Mouse (Mus musculus): Measurements from ENCODE around the gene Sub1.

The Sub1 gene

DNA sequence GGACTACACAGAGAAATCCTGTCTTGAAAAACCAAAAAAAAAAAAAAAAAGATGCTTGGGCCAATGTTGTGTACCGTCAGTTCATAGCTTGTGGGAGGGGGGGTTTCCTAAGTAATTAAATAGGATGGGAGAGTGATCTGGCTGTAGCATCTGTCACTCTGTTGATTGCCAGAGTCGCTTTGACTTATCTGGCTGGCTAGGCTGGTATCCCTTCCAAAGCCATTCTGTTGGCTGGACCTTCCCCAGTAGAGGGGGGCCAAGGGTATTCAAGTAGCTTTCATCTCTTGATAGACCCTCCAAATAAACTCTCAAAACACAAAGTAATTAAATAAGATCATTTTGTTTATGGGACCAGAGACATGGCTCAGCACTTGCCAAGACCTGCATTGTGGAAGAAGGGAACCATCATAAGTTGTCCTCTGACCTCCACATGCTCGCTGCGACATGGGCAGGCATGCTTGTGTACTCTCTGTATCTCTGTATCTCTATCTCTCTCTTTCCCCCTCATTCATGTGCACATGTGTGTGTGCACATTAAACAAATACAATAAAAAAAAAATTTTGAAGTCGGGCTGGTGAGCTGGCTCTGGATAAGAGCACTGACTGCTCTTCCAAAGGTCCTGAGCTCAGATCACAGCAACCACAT lies 31.5 kb downstream of the Sub1 start:
- no peak for DNase-seq (ENCODE audit: low spot score in 2 of 2)

DNA sequence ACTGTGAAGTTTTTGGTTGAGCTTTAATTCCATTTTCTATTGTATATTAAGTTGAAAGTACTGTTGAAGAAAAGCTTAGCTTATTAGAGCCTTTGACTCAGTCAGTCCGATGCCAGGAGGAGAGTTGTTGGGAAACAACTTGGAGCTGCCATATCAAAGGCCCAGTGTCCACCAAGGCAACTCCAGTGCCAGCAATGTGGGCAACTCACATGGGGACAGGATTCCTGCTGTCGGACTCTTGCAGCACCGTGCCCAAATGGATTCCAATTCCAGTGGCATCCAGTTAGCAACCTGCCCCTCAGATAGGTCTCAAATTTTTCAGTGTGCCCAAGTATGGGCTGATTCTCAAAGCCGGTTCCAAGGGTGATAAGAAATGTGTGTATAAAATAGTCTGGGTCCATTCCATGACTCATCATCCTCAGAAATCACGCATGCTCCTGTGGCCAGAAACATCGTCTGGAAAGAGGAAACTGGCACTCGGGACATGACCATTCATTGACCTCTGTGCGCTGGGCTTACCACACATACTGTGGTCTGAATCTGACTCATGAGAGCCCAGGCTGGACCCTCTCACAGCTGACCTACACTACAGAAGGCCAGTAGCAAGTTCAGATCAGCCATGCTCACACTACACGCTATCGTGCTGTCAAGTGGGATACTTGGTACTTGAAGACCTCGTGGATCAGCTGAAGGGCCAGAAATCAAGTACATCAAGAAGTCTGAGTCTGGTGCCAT lies 32.8 kb downstream of the Sub1 start:
- DNase-seq (ENCODE audit: low spot score in 2 of 2): no peak

DNA sequence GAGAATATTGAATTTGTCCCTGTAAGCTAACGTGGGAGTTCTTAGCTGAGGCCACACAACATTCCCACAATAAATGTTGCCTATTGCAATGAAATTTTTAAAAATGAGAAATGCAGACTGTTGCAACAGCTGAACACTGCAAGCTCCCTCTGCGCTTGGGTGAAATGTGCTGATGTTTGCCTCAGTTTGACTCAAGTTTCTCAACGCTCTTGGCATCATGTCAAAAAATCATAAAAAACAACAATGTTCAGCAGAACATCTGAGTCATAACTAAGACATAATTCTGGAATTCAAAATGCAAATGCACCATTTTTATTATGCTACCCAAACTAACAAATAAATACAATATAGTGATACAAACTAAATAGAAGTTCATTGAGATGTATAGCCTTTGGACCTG lies 37.1 kb downstream of the Sub1 start:
- DNase-seq (ENCODE audit: low spot score in 2 of 2): no peak

DNA sequence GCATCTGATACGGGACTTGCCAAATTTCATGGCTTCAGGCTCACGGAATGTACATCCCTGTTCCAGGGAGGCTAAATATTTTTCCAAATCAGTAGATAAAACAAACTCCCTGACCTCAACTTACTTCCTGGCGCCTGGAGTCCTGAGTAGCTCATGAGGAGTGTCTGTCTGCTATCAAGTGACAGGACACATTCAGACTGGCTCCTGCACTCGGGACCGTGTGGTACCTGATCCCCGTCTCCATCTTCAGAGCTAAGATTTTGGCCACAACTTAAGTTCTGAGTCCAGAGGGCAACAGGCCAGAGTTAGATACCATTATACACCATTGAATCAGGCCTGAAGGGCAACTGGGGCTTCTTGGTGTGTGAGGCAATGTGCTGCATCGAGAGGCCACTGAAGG lies 40.7 kb downstream of the Sub1 start:
- peak in 1 of 2 experiments; percentile 11 for DNase-seq (ENCODE audit: low spot score in 2 of 2)

DNA sequence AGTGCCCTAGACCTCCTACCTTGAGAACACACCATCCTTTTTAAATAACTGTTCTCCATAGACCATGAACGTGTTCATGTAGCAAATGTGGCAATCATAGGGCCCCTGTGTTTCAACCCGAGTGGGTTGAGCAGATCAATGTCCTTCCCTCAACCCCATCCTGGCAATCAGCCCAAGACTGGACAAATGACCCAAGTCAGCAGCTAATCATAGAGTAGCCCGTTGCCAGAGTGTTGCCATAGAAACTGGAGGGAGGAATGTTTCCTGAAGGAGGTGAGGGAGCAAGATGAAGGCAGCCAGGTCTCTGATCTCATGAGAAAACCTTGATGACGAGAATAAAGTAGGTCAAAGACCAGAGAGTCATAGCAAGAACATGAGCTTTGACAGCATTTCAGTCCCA lies 42.6 kb downstream of the Sub1 start:
- no peak for DNase-seq (ENCODE audit: low spot score in 2 of 2)

DNA sequence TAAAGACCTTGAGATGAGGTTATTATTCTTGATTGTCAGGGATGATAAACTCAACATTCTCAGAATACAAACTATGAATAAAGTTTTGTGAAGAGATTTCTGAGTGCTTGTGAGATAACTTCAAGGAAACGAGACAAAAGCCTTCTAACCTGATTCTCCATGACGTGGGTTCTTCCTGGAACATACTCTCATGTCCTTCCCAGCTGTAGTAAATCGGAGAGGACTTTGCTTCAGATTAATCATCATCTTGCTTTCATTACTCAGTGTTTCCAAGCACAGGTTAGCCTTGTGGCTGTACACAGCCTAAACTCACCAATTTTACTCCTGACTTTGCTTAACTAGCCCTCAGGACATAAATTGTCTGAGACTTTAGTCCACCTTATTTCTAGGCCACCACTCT lies 44.6 kb downstream of the Sub1 start:
- no peak for DNase-seq (ENCODE audit: low spot score in 2 of 2)

DNA sequence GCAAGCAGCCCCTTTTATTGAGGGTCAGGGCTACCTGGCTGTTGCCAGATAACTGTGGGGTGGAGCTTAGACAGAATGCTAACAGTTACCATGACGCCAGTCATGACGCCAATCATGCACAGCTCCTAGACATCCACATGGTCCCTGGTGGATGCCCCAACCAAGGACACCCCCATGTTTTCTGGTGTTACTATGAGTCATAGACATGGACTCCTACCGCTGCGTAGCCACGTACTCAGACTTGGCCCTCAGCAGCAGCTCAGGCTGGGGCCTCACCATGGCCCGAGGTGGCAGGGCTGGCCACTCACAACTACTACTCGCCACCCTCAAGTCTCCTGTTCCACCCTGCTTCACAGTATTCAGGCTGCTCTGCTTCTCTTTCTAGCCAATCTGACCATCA lies 45.6 kb downstream of the Sub1 start:
- no peak for DNase-seq (ENCODE audit: low spot score in 2 of 2)

DNA sequence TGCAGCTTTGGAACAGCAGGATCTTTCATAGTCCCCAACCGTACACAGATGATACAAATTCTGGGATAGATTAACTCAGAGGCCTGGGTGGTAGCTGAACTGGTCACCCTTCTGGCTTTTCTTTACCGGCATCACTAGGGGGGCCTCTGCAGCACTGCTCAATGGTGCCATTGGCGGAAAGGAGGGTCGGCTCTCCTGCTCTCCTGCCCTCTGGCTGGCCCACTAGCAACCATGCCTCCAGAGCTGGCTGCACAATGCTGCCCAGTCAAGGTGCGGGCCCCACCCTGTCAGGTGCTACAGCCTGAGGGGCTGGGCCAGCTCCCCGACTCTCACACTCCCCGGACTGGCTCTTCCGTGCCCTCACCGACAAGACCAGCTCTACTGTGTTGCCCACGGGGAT lies 46.6 kb downstream of the Sub1 start:
- no peak for DNase-seq (ENCODE audit: low spot score in 2 of 2)

DNA sequence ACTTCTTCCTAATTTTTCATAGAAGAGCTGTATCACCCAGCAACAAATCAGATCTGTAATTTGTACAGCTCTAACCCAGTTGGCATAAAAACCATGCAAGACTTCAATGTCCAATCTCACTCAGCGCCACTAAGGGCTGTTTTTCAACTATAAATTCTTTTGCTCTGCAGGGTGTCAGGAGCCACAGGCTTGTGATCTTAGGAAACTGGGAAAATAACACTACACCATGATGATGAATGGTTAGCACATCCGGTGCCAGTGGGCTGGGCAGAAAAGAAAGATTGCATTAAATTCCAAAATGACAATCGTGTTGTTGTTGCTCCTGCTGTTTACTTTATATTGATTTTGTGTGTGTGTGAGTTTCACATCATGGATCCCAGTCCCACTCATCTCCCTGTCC lies 47.3 kb downstream of the Sub1 start:
- no peak for DNase-seq (ENCODE audit: low spot score in 2 of 2)

DNA sequence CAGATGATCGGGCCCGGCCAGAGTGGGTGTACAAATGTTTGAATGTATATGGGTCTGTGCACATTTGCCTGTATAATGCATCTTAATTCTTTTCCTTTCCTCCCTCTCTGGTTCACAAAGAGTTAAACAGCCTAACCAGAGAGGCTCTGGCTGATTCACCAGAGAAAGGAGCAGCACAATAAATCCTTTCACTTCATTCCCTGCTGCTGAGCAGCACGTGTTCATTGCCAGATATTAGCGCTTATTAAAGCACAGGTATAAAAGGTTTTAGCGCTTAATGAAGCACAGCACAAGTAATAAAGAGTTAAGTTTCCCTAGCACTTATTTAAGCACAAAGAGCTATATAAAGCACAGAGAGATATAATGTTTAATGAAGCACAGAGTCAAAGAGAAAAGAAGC lies 55.9 kb downstream of the Sub1 start:
- DNase-seq (ENCODE audit: low spot score in 2 of 2): no peak
